Mouse (Mus musculus): ENCODE data around the gene Numa1. TPM values are rescaled to one million over a fixed set of nuclear protein-coding genes. Genes with fewer than 3 reads are reported as not detected.
"Not testable (repeated sequence)": the region's sequence is repeated elsewhere in the genome, so short reads cannot be mapped to it uniquely, and the experiment has no call there.

The Numa1 gene
- polyA plus RNA-seq, 1 experiment from 2014 or later = 74.4 TPM

GRCm38 (mm10) chr7:102023821-102024220 is 89.9 kb downstream of the Numa1 start:
- no peak for DNase-seq (ENCODE audit: low spot score)
- no peak overlapping the region for H3K4me3 ChIP-seq (ENCODE audit: low read depth, low read length)
- ATAC-seq = no peak
- WGBS = 95% methylated on average over 9 of the region's 9 CpGs
- H3K27ac ChIP-seq (ENCODE audit: low read depth, low read length) = no peak overlapping the region
- H3K27me3 ChIP-seq (replicated peaks; ENCODE audit: control insufficient read depth, insufficient read depth, low read length) = no peaks in the 10 kb centered on the region
- H3K4me2 ChIP-seq (ENCODE audit: low read length) = no peak overlapping the region
- H3K36me3 ChIP-seq (ENCODE audit: control insufficient read depth, insufficient read depth, low read length) = peaks cover 68% of the 10 kb centered on the region
- H3K4me1 ChIP-seq (ENCODE audit: control insufficient read depth, insufficient read depth, low read length) = no peaks in the 10 kb centered on the region
- H3K9ac ChIP-seq (ENCODE audit: low read length) = no peak overlapping the region
- H3K9me3 ChIP-seq (replicated peaks; ENCODE audit: control insufficient read depth, low read length) = no peaks in the 10 kb centered on the region

GRCm38 (mm10) chr7:102025187-102026119 is 91.5 kb downstream of the Numa1 start:
- Histone ChIP-seq H3K27me3 (replicated peaks; ENCODE audit: control insufficient read depth, insufficient read depth, low read length) (no peaks in the 10 kb centered on the region), H3K4me3 (ENCODE audit: low read depth, low read length) (no peak overlapping the region), H3K9ac (ENCODE audit: low read length) (no peak overlapping the region), H3K4me2 (ENCODE audit: low read length) (no peak overlapping the region), H3K36me3 (ENCODE audit: control insufficient read depth, insufficient read depth, low read length) (peaks cover 62% of the 10 kb centered on the region), H3K27ac (ENCODE audit: low read depth, low read length) (no peak overlapping the region), H3K9me3 (replicated peaks; ENCODE audit: control insufficient read depth, low read length) (no peaks in the 10 kb centered on the region), H3K4me1 (ENCODE audit: control insufficient read depth, insufficient read depth, low read length) (no peaks in the 10 kb centered on the region)
- no peak for DNase-seq (ENCODE audit: low spot score)
- WGBS = 72% methylated on average over 2 of the region's 2 CpGs
- ATAC-seq = no peak

GRCm38 (mm10) chr7:102034904-102035303 is 101.0 kb downstream of the Numa1 start:
- Histone ChIP-seq H3K27me3 (replicated peaks; ENCODE audit: control insufficient read depth, insufficient read depth, low read length) (no peaks in the 10 kb centered on the region), H3K4me1 (ENCODE audit: control insufficient read depth, insufficient read depth, low read length) (no peaks in the 10 kb centered on the region), H3K9ac (ENCODE audit: low read length) (no peak overlapping the region), H3K4me3 (ENCODE audit: low read depth, low read length) (no peak overlapping the region), H3K36me3 (ENCODE audit: control insufficient read depth, insufficient read depth, low read length) (peaks cover 90% of the 10 kb centered on the region), H3K9me3 (replicated peaks; ENCODE audit: control insufficient read depth, low read length) (no peaks in the 10 kb centered on the region), H3K4me2 (ENCODE audit: low read length) (no peak overlapping the region), H3K27ac (ENCODE audit: low read depth, low read length) (no peak overlapping the region)
- WGBS = 94% methylated on average over 1 of the region's 1 CpGs
- DNase-seq (ENCODE audit: low spot score) (no peak), ATAC-seq (no peak)

GRCm38 (mm10) chr7:102035534-102035933 is 101.6 kb downstream of the Numa1 start:
- DNase-seq (ENCODE audit: low spot score) (no peak), ATAC-seq (no peak)
- H3K9me3 ChIP-seq (replicated peaks; ENCODE audit: control insufficient read depth, low read length) = no peaks in the 10 kb centered on the region
- H3K36me3 ChIP-seq (ENCODE audit: control insufficient read depth, insufficient read depth, low read length) = peaks cover 92% of the 10 kb centered on the region
- H3K4me3 ChIP-seq (ENCODE audit: low read depth, low read length) = no peak overlapping the region
- H3K4me2 ChIP-seq (ENCODE audit: low read length) = no peak overlapping the region
- H3K9ac ChIP-seq (ENCODE audit: low read length) = no peak overlapping the region
- H3K27me3 ChIP-seq (replicated peaks; ENCODE audit: control insufficient read depth, insufficient read depth, low read length) = no peaks in the 10 kb centered on the region
- WGBS = 92% methylated on average over 2 of the region's 2 CpGs
- no peak overlapping the region for H3K27ac ChIP-seq (ENCODE audit: low read depth, low read length)
- no peaks in the 10 kb centered on the region for H3K4me1 ChIP-seq (ENCODE audit: control insufficient read depth, insufficient read depth, low read length)

GRCm38 (mm10) chr7:102037318-102037717 is 103.4 kb downstream of the Numa1 start:
- Histone ChIP-seq H3K27me3 (replicated peaks; ENCODE audit: control insufficient read depth, insufficient read depth, low read length) (no peaks in the 10 kb centered on the region), H3K9me3 (replicated peaks; ENCODE audit: control insufficient read depth, low read length) (no peaks in the 10 kb centered on the region), H3K4me1 (ENCODE audit: control insufficient read depth, insufficient read depth, low read length) (no peaks in the 10 kb centered on the region), H3K4me3 (ENCODE audit: low read depth, low read length) (no peak overlapping the region), H3K36me3 (ENCODE audit: control insufficient read depth, insufficient read depth, low read length) (peaks cover 87% of the 10 kb centered on the region), H3K27ac (ENCODE audit: low read depth, low read length) (no peak overlapping the region), H3K9ac (ENCODE audit: low read length) (no peak overlapping the region), H3K4me2 (ENCODE audit: low read length) (no peak overlapping the region)
- WGBS = 89% methylated on average over 3 of the region's 3 CpGs
- no peak for ATAC-seq
- no peak for DNase-seq (ENCODE audit: low spot score)

GRCm38 (mm10) chr7:102042314-102042713 is 108.4 kb downstream of the Numa1 start:
- Histone ChIP-seq H3K36me3 (ENCODE audit: control insufficient read depth, insufficient read depth, low read length) (peaks cover 45% of the 10 kb centered on the region), H3K27ac (ENCODE audit: low read depth, low read length) (no peak overlapping the region), H3K4me3 (ENCODE audit: low read depth, low read length) (no peak overlapping the region), H3K9ac (ENCODE audit: low read length) (no peak overlapping the region), H3K4me2 (ENCODE audit: low read length) (no peak overlapping the region), H3K9me3 (replicated peaks; ENCODE audit: control insufficient read depth, low read length) (no peaks in the 10 kb centered on the region), H3K27me3 (replicated peaks; ENCODE audit: control insufficient read depth, insufficient read depth, low read length) (no peaks in the 10 kb centered on the region), H3K4me1 (ENCODE audit: control insufficient read depth, insufficient read depth, low read length) (no peaks in the 10 kb centered on the region)
- no peak for DNase-seq (ENCODE audit: low spot score)
- ATAC-seq = no peak
- 87% methylated on average over 2 of the region's 2 CpGs for WGBS

GRCm38 (mm10) chr7:102048524-102048923 is 114.6 kb downstream of the Numa1 start:
- H3K36me3 ChIP-seq (ENCODE audit: control insufficient read depth, insufficient read depth, low read length); DNase-seq (ENCODE audit: low spot score); ATAC-seq: not testable (repeated sequence)

GRCm38 (mm10) chr7:102061353-102061752 is 127.4 kb downstream of the Numa1 start:
- Histone ChIP-seq H3K27me3 (replicated peaks; ENCODE audit: control insufficient read depth, insufficient read depth, low read length) (no peaks in the 10 kb centered on the region), H3K27ac (ENCODE audit: low read depth, low read length) (no peak overlapping the region), H3K4me3 (ENCODE audit: low read depth, low read length) (no peak overlapping the region), H3K4me2 (ENCODE audit: low read length) (no peak overlapping the region), H3K36me3 (ENCODE audit: control insufficient read depth, insufficient read depth, low read length) (peaks cover 24% of the 10 kb centered on the region), H3K9me3 (replicated peaks; ENCODE audit: control insufficient read depth, low read length) (no peaks in the 10 kb centered on the region), H3K4me1 (ENCODE audit: control insufficient read depth, insufficient read depth, low read length) (peaks cover 14% of the 10 kb centered on the region), H3K9ac (ENCODE audit: low read length) (no peak overlapping the region)
- WGBS = 89% methylated on average over 3 of the region's 3 CpGs
- ATAC-seq = no peak
- DNase-seq (ENCODE audit: low spot score) = no peak

More at GRCm38 (mm10) chr7:102048524-102048923, 114.6 kb downstream of the Numa1 start:
- not testable (repeated sequence) for H3K27me3 ChIP-seq (replicated peaks; ENCODE audit: control insufficient read depth, insufficient read depth, low read length); H3K9ac ChIP-seq (ENCODE audit: low read length); H3K9me3 ChIP-seq (replicated peaks; ENCODE audit: control insufficient read depth, low read length); H3K4me3 ChIP-seq (ENCODE audit: low read depth, low read length); H3K4me2 ChIP-seq (ENCODE audit: low read length); H3K4me1 ChIP-seq (ENCODE audit: control insufficient read depth, insufficient read depth, low read length); H3K27ac ChIP-seq (ENCODE audit: low read depth, low read length)

GRCm38 (mm10) chr7:102062203-102062602 is 128.3 kb downstream of the Numa1 start:
- H3K4me1 ChIP-seq (ENCODE audit: control insufficient read depth, insufficient read depth, low read length) = peaks cover 17% of the 10 kb centered on the region
- ATAC-seq (no peak), DNase-seq (ENCODE audit: low spot score) (no peak)
- H3K36me3 ChIP-seq (ENCODE audit: control insufficient read depth, insufficient read depth, low read length) = peaks cover 20% of the 10 kb centered on the region
- H3K4me2 ChIP-seq (ENCODE audit: low read length) = no peak overlapping the region
- no peaks in the 10 kb centered on the region for H3K9me3 ChIP-seq (replicated peaks; ENCODE audit: control insufficient read depth, low read length)
- no peaks in the 10 kb centered on the region for H3K27me3 ChIP-seq (replicated peaks; ENCODE audit: control insufficient read depth, insufficient read depth, low read length)
- H3K4me3 ChIP-seq (ENCODE audit: low read depth, low read length) = no peak overlapping the region
- 84% methylated on average over 1 of the region's 1 CpGs for WGBS
- no peak overlapping the region for H3K9ac ChIP-seq (ENCODE audit: low read length)
- H3K27ac ChIP-seq (ENCODE audit: low read depth, low read length) = no peak overlapping the region

Data from forebrain, embryonic 14.5 days (tissue).